Mouse (Mus musculus) embryonic facial prominence, embryonic 15.5 days (tissue): ENCODE results near the gene 1600014C23Rik. TPM values are rescaled to one million over a fixed set of nuclear protein-coding genes. Genes with fewer than 3 reads are reported as not detected.
A peak's percentile ranks its signal among the peaks of the same experiment; 100 is the strongest.

ENCODE experiments used
- ATAC-seq: fragments of 200-750 bp; cut with Nextera tagmentation; 2 replicates; pipeline ENCODE4 v1.8.0; 2017; ENCODE audit warnings: low read depth, moderate TSS enrichment; ENCODE audit not compliant: insufficient number of reproducible peaks, low FRiP score, low TSS enrichment
- H3K27ac ChIP-seq: fragments of 300-500 bp; sonication (generic); replicated peaks from 2 replicates; pipeline ENCODE4 v1.5.1; 2015; ENCODE audit warnings: mild to moderate bottlenecking, inconsistent platforms
- H3K27me3 ChIP-seq: fragments of 300-500 bp; sonication (generic); 2 replicates; pipeline ENCODE4 v1.6.1; 2015; ENCODE audit warnings: inconsistent platforms
- H3K36me3 ChIP-seq: fragments of 300-500 bp; sonication (generic); 2 replicates; pipeline ENCODE4 v1.6.1; 2015; ENCODE audit warnings: mild to moderate bottlenecking, inconsistent platforms
- H3K4me1 ChIP-seq: fragments of 300-500 bp; sonication (generic); 2 replicates; pipeline ENCODE4 v1.6.1; 2015; ENCODE audit warnings: inconsistent platforms
- H3K4me2 ChIP-seq: fragments of 300-500 bp; sonication (generic); replicated peaks from 2 replicates; pipeline ENCODE4 v1.6.1; 2015; ENCODE audit warnings: mild to moderate bottlenecking, inconsistent platforms
- H3K4me3 ChIP-seq: fragments of 300-500 bp; sonication (generic); replicated peaks from 2 replicates; pipeline ENCODE4 v1.5.1; 2015; ENCODE audit warnings: mild to moderate bottlenecking, inconsistent platforms
- H3K9ac ChIP-seq: fragments of 300-500 bp; sonication (generic); 2 replicates; pipeline ENCODE4 v1.6.1; 2015; ENCODE audit warnings: inconsistent platforms
- H3K9me3 ChIP-seq: fragments of 300-500 bp; sonication (generic); replicated peaks from 2 replicates; pipeline ENCODE4 v1.6.1; 2016; ENCODE audit warnings: inconsistent platforms
- WGBS: fragments of 180-500 bp; shearing (Covaris S2); methylation state at CpG from one replicate; pipeline ENCODE4 v1.1.7; 2015; 5-methylcytosine and 5-hydroxymethylcytosine counted together
- polyA plus RNA-seq: library from polyadenylated mRNA; unstranded; fragments of >200 nt; fragmentation: Nextera tagmentation; extraction: Ambion mirVana; gene quantifications from 2 replicates; pipeline ENCODE4 v1.2.1, GENCODE M21; 2015

1600014C23Rik gene
- 0.49 TPM in 1 of 2 replicates, not detected in the other for polyA plus RNA-seq

DNA sequence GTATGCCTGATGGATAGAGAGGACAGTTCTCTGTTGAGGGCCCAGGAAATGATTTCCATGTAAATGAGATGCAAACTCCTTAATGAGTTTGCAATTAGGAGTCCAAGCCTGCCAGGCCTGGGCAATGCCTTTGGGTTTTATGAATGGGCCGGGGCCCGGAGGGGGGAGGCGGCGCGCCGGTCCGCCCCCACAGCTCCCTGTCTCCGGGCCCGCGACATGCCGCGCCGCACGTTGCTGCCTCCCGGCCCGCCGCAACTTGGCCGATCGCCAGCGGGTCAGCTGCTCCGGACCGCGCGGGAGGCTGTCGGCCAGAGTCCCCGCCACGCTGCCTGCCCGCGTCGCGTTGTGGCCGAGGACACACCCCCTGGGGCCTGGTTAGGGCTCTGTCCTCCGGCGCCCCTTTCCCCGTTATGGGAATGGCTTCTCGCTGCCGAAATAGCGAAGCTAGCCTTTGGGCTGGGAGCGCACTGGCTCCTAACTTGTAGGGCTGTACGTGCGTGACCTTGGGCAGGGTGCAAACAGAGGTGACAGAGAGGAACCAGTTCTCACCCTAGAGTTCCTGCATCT, at the start of gene 1600014C23Rik:
Gene 1600014C23Rik (minus strand): TSS at position 110 of the 567 bp plus-strand sequence.
- no peaks in the 10 kb centered on the region for H3K36me3 ChIP-seq
- H3K4me3 ChIP-seq = peak within 1 kb of the TSS; percentile 42
- no peak for ATAC-seq
- 1% methylated on average over 41 of the region's 41 CpGs for WGBS
- H3K27me3 ChIP-seq = peaks cover 15% of the 10 kb centered on the region
- peak within 1 kb of the TSS; percentile 87 for H3K4me2 ChIP-seq
- peak within 1 kb of the TSS; percentile 35; the same call in 1 of the 2 replicates for H3K9ac ChIP-seq
- no peak within 1 kb of the TSS for H3K27ac ChIP-seq
- no peaks in the 10 kb centered on the region for H3K9me3 ChIP-seq
- peaks cover 49% of the 10 kb centered on the region for H3K4me1 ChIP-seq

DNA sequence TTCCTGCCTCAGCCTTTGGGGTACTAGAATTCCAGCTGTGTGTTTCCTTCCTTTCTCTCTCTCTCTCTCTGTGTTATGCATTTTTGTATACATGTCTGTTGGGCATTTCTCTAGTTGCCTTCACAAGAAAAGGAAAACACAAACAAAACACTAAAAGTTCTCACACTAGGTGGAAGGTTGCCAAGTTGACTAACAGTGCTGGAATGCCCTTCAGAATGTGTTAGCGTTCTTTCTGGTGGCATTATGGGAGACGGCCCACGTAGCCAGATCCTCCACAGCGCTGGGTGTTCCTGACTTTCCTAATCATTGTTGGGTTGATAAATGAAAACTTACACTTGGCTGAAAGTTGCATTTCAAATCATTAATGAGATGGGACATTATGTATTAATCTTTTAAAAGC, 44.8 kb upstream of the 1600014C23Rik start:
- Histone ChIP-seq H3K27ac (no peak overlapping the region), H3K4me1 (no peaks in the 10 kb centered on the region), H3K9ac (no peak overlapping the region), H3K36me3 (no peaks in the 10 kb centered on the region), H3K9me3 (no peaks in the 10 kb centered on the region; the same call in 1 of the 2 replicates), H3K4me2 (no peak overlapping the region), H3K4me3 (no peak overlapping the region), H3K27me3 (no peaks in the 10 kb centered on the region)
- no peak for ATAC-seq
- WGBS = 78% methylated on average over 4 of the region's 4 CpGs

DNA sequence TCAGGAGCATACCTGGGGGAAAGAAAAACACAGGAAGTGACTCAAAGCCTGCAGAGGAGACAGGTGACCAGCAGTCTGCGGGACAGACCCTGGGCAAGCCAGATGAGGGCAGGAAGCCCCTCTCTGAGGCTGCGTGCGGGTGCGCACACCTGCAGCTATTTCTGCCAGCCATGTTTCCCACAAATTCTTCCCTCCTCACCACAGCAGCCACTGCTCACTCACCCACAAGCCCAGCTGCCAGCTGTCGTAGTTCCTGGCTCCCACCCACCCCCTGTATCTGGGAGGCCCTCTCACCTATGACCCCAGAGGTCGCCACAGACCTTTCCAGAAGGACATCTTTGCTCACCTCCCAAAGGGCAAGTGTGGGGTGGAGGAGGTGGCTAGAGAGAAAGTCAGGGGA, 43.8 kb upstream of the 1600014C23Rik start:
- Histone ChIP-seq H3K9ac (no peak overlapping the region), H3K4me1 (no peaks in the 10 kb centered on the region), H3K4me3 (no peak overlapping the region), H3K9me3 (no peaks in the 10 kb centered on the region; the same call in 1 of the 2 replicates), H3K36me3 (no peaks in the 10 kb centered on the region), H3K27me3 (no peaks in the 10 kb centered on the region), H3K27ac (no peak overlapping the region), H3K4me2 (no peak overlapping the region)
- WGBS = 74% methylated on average over 6 of the region's 6 CpGs
- ATAC-seq = no peak

DNA sequence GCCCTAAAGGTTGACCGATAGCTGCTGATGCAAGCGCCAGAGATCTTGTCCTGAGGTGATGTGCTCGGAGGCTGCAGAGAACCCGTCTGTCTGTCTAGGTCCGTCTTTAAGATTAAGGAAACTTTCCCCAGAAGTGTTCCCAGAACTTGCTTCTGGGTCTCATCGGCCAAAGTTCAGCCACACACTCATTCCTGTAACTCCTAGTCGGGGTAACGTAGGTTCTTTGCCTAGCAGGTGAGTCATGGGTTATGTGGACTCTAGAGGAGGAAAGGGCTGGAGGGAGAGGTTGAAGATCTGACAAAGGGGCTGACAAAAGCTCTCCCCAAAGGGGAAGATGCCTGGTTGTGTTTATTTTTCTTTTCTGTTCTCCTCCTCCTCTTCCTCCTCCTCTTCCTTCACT, 42.5 kb upstream of the 1600014C23Rik start:
- 95% methylated on average over 8 of the region's 8 CpGs for WGBS
- no peaks in the 10 kb centered on the region for H3K27me3 ChIP-seq
- ATAC-seq = no peak
- H3K36me3 ChIP-seq = no peaks in the 10 kb centered on the region
- no peaks in the 10 kb centered on the region; the same call in 1 of the 2 replicates for H3K9me3 ChIP-seq
- no peak overlapping the region for H3K27ac ChIP-seq
- H3K4me3 ChIP-seq = no peak overlapping the region
- no peaks in the 10 kb centered on the region for H3K4me1 ChIP-seq
- H3K4me2 ChIP-seq = no peak overlapping the region
- no peak overlapping the region for H3K9ac ChIP-seq

DNA sequence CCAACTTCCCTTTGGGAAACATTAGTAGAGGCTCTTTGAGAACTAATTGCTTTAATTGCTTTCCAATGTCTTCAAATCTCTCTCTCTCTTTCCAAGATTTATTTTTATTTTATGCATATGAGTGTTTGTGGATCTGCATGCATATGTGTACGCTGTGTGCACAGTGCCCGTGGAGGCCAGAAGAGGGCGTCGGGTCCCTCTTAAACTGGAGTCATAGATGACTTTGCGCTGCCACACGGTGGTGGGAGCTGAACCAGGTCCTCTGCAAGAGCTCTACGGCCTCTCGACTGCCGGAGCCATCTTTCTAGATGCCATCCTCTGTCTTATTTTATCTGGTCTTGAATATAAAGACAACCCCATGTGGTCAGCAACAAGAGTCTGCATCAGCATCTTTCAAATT, 41.8 kb upstream of the 1600014C23Rik start:
- WGBS = 92% methylated on average over 9 of the region's 9 CpGs
- no peak overlapping the region for H3K4me3 ChIP-seq
- H3K9ac ChIP-seq = no peak overlapping the region
- H3K9me3 ChIP-seq = no peaks in the 10 kb centered on the region; the same call in 1 of the 2 replicates
- no peak for ATAC-seq
- peaks cover 4% of the 10 kb centered on the region for H3K4me1 ChIP-seq
- H3K27ac ChIP-seq = no peak overlapping the region
- no peaks in the 10 kb centered on the region for H3K27me3 ChIP-seq
- H3K4me2 ChIP-seq = no peak overlapping the region
- no peaks in the 10 kb centered on the region for H3K36me3 ChIP-seq

DNA sequence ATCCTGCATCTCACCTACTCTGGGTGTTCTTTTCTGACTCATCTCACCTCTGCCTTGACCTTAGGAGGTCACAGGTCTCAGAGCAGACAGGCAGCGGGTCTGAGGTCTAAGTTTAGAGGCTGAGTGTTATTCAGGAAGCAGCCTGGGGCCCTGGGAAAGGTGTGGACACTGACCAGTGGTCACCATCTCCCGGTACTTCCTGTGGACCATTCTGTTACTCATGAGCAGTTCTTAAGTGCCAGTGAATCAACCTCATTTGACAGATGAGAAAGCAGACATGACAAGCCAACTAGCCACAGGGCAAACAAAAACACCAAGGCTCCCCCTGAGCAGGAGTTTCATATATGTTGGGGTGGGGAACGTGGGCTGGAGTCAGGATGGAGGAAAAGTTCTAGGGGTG, 38.9 kb upstream of the 1600014C23Rik start:
- no peak overlapping the region for H3K27ac ChIP-seq
- no peaks in the 10 kb centered on the region; the same call in 1 of the 2 replicates for H3K9me3 ChIP-seq
- 54% methylated on average over 3 of the region's 3 CpGs for WGBS

DNA sequence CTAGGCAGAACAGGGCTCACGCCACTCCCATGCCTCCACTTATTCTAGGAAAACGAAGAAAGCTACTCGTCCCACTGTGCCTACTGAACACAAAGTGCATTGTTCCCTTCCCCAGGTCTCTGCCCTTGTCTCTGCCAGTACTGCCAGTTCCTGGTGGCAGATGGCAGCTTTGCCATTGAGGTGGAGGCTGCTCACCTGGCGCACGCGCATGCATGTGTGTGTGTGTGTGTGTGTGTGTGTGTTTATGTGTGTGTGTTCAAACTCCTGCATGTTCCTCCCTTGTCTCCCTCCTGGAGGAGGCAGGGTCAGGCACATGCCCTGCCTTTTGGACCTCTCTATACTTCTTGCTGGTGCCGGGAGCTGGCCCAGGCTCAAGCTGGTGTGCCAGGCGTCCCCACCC, 38.5 kb upstream of the 1600014C23Rik start:
- H3K4me3 ChIP-seq = no peak overlapping the region
- no peak overlapping the region for H3K27ac ChIP-seq
- no peaks in the 10 kb centered on the region for H3K27me3 ChIP-seq
- no peaks in the 10 kb centered on the region for H3K36me3 ChIP-seq
- H3K9me3 ChIP-seq = no peaks in the 10 kb centered on the region; the same call in 1 of the 2 replicates
- H3K4me2 ChIP-seq = no peak overlapping the region
- WGBS = 84% methylated on average over 8 of the region's 8 CpGs
- H3K9ac ChIP-seq = no peak overlapping the region
- ATAC-seq = no peak
- H3K4me1 ChIP-seq = peaks cover 18% of the 10 kb centered on the region

More for the DNA sequence above, 38.9 kb upstream of the 1600014C23Rik start:
- Histone ChIP-seq H3K36me3 (no peaks in the 10 kb centered on the region), H3K27me3 (no peaks in the 10 kb centered on the region), H3K4me3 (no peak overlapping the region), H3K4me1 (peaks cover 13% of the 10 kb centered on the region), H3K9ac (no peak overlapping the region), H3K4me2 (no peak overlapping the region)
- no peak for ATAC-seq

DNA sequence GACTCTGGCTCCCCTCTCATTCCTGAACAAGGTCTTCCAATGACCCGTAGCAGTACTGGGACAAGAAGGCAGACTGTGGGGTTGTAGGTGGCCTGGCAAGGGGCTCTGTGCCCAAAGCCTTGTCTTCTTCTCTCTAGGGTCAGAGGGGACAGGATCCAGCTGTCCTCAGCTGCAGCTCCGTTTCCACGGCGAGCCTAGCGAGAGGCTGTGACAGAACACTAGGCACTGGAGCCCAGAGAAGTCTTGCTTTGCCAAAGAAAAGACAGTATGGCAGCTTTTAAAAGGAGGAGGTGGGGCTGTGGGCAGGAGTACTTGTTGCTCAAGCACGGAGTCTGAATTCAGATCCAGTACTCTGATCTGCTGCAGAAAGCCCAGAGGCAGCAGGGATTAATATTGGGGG, 36.8 kb upstream of the 1600014C23Rik start:
- Histone ChIP-seq H3K9ac (no peak overlapping the region), H3K4me3 (no peak overlapping the region), H3K36me3 (no peaks in the 10 kb centered on the region), H3K4me1 (peaks cover 33% of the 10 kb centered on the region), H3K27me3 (no peaks in the 10 kb centered on the region), H3K27ac (no peak overlapping the region), H3K9me3 (no peaks in the 10 kb centered on the region; the same call in 1 of the 2 replicates), H3K4me2 (no peak overlapping the region)
- WGBS = 47% methylated on average over 6 of the region's 6 CpGs
- ATAC-seq = no peak

DNA sequence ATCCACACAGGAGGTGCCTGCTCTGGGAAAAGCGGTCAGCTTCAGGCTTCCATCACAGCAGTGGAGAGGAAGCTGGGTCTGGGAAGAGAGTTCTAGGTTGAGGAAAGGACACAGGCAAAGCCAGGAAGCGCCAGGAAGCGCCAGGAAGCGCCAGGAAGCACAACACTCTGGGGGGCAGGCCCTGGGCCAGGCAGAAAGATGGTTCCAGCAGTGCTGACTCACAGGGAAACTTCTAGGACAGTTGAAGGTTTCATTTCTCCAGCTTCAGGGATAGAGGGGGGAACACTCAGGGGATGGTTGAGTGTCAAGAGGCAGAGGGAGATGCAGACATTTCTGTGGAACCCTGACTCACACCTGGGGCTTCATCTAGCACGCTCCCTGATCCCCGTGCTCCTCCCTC, 36.2 kb upstream of the 1600014C23Rik start:
- H3K9ac ChIP-seq = no peak overlapping the region
- no peaks in the 10 kb centered on the region for H3K27me3 ChIP-seq
- 73% methylated on average over 6 of the region's 6 CpGs for WGBS
- no peaks in the 10 kb centered on the region for H3K36me3 ChIP-seq
- no peak overlapping the region for H3K4me2 ChIP-seq
- H3K4me1 ChIP-seq = peaks cover 33% of the 10 kb centered on the region
- H3K27ac ChIP-seq = no peak overlapping the region
- no peak for ATAC-seq
- no peak overlapping the region for H3K4me3 ChIP-seq
- H3K9me3 ChIP-seq = no peaks in the 10 kb centered on the region

DNA sequence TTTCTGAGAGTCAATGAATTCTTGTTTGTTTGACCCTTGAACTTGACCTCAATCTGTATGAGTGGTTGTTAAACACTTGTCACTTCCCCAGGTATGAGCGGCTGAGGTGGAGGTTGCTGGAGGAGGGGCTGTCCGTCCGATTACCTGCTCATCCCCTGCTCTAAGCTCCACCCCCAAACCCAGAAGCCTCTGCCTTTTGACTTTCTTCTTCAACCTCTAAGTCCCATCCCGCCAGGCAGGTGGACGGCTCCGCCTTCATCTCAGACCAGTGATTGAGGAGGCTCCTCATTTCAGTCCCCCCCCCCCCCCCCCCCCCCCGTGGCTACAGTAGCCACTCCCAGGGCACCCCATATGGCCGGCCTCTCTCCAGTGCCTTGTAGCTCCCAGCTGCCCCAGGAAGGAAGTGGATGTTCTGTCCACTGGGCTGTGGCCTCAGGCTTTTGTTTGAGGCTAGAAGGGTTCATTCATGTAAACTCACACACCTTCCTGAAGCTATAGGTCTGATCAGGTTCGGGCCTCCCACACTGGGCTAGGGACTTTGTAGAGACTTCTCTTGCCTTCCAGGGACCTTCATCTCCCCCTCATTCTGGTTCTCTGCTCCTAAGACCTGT, 34.0 kb upstream of the 1600014C23Rik start:
- Histone ChIP-seq H3K4me2 (no peak overlapping the region), H3K27ac (peak overlapping the region; percentile 71), H3K9me3 (no peaks in the 10 kb centered on the region), H3K27me3 (no peaks in the 10 kb centered on the region), H3K4me3 (no peak overlapping the region), H3K4me1 (peaks cover 33% of the 10 kb centered on the region), H3K36me3 (no peaks in the 10 kb centered on the region), H3K9ac (no peak overlapping the region)
- 43% methylated on average over 9 of the region's 9 CpGs for WGBS
- peak; percentile 1; the same call in 1 of the 2 replicates for ATAC-seq

DNA sequence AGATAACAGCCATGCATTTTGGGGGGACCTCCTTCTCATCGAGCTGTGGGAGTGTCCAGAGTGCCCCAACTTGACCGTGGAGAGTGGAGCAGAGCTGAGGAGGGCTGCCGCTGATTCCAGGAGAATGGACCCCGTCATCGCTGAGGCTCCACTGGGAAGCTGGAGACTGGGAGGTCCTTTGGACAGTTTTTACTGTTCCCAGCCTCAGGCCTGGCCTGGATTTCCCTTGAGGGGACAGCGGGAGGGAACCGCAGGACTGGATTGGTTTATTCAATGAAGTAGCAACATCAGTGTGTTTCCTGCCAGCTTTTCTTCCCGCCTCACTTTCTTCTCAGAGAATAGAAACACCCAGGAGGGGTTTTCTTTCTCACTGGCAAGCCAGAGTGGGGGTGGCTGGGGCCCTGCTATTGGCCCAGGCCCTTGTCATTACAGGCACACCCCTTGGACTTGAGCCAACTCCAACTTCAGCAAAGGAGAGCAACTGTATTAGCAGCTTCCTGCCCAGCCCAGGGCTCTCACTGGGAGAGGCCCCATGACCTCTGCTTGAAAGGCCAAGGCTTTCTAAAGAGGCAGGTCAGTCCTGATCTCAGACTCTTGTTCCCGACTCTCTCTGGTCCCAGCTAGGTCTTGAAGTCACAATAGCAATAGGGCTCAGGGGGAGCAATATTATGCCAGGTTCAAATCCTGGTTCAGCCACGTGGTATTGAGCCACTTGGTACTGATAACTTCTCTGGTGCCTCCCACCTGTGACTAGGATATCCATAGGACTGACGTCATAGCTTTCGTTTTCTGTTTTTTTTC, 33.3 kb upstream of the 1600014C23Rik start:
- peaks cover 35% of the 10 kb centered on the region for H3K4me1 ChIP-seq
- no peaks in the 10 kb centered on the region for H3K27me3 ChIP-seq
- H3K9ac ChIP-seq = no peak overlapping the region
- no peaks in the 10 kb centered on the region for H3K36me3 ChIP-seq
- WGBS = 8% methylated on average over 12 of the region's 12 CpGs
- H3K27ac ChIP-seq = peak overlapping the region; percentile 71
- ATAC-seq = peak; percentile 81
- peak overlapping the region; percentile 30 for H3K4me2 ChIP-seq
- no peaks in the 10 kb centered on the region for H3K9me3 ChIP-seq
- H3K4me3 ChIP-seq = no peak overlapping the region
